In the genomic region with DNA sequence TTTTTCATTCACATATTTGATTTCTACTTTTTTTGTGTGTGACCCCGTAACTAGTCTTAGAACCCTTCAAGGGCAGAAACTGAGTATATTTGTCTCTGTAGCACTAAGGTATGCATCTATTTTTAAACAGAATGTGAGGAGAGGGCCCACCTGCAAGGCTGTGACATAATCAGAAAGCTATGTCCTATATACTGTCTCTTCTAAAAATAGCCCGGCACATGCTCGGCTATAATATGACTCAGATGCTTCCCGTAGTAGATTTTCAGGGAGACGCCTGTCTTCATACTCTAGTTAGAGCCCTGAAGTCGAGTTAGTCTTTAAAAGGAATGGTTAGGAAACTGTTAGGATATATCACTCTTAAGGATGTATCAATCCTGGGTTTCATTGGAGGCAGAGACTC, we compare ENCODE assay signal across 14 mouse cellular contexts.
DNase-seq lines count a peak whose midpoint lies in the region; ATAC-seq and TF ChIP-seq lines count a peak whose summit lies in the region.
"Had no signal": no experiment of that assay in that cellular context is flagged by ENCODE, and none has a peak within 500 bp of the region (broad histone marks: within the 10 kb centered on the region; RNA-seq: fewer than 3 reads in every experiment).

No protein-coding gene starts in this region.

- no peak overlapping the region; the same call in 1 of the 2 replicates for H3K9ac ChIP-seq in heart, embryonic 14.5 days (ENCODE audit: low read length)
- no peak overlapping the region for H3K9ac ChIP-seq in lung, postnatal 0 days (replicated peaks; ENCODE audit: low read depth)
- no peak overlapping the region for H3K9ac ChIP-seq in embryonic facial prominence, embryonic 15.5 days
- H3K9ac ChIP-seq in hindbrain, postnatal 0 days (replicated peaks; ENCODE audit: low read length) = no peak overlapping the region
- H3K9ac ChIP-seq: limb, embryonic 12.5 days; neural tube, embryonic 15.5 days had no signal

- WGBS in heart, embryonic 14.5 days = 21% methylated on average over 6 of the region's 6 CpGs
- WGBS in lung, postnatal 0 days = 38% methylated on average over 6 of the region's 6 CpGs
- 11% methylated on average over 6 of the region's 6 CpGs for WGBS in embryonic facial prominence, embryonic 15.5 days
- 82% methylated on average over 6 of the region's 6 CpGs for WGBS in hindbrain, postnatal 0 days

- peak overlapping the region; percentile 58 to 84 for H3K27ac ChIP-seq in heart, embryonic 14.5 days (replicated peaks in 1 of 2; ENCODE audit: control insufficient read depth in 1 of 2, insufficient read depth in 1 of 2, low read depth in 2 of 2, low read length in 2 of 2)
- no peak overlapping the region for H3K27ac ChIP-seq in lung, postnatal 0 days (ENCODE audit: low read length)
- peak overlapping the region; percentile 76 for H3K27ac ChIP-seq in embryonic facial prominence, embryonic 15.5 days (replicated peaks)
- no peak overlapping the region for H3K27ac ChIP-seq in hindbrain, postnatal 0 days
- H3K27ac ChIP-seq: limb, embryonic 12.5 days; neural tube, embryonic 15.5 days had no signal

- H3K9me3 ChIP-seq in heart, embryonic 14.5 days (ENCODE audit: control insufficient read depth, low read length) = peaks cover 3% of the 10 kb centered on the region
- H3K9me3 ChIP-seq in lung, postnatal 0 days (ENCODE audit: low read length) = no peaks in the 10 kb centered on the region
- no peaks in the 10 kb centered on the region for H3K9me3 ChIP-seq in embryonic facial prominence, embryonic 15.5 days (replicated peaks)
- no peaks in the 10 kb centered on the region for H3K9me3 ChIP-seq in hindbrain, postnatal 0 days (ENCODE audit: low read length)
- H3K9me3 ChIP-seq: neural tube, embryonic 15.5 days had no signal

- no peaks in the 10 kb centered on the region for H3K36me3 ChIP-seq in heart, embryonic 14.5 days (ENCODE audit: control insufficient read depth, insufficient read depth, low read length)
- no peaks in the 10 kb centered on the region for H3K36me3 ChIP-seq in lung, postnatal 0 days (ENCODE audit: insufficient read depth, low read length)
- no peaks in the 10 kb centered on the region for H3K36me3 ChIP-seq in embryonic facial prominence, embryonic 15.5 days
- no peaks in the 10 kb centered on the region for H3K36me3 ChIP-seq in hindbrain, postnatal 0 days (ENCODE audit: insufficient read depth, low read length)
- H3K36me3 ChIP-seq: limb, embryonic 12.5 days; neural tube, embryonic 15.5 days had no signal

- TF ChIP-seq CTCF in lung, postnatal 0 days (IDR thresholded peaks at IDR 0.05) = no peak
- TF ChIP-seq CTCF in hindbrain, postnatal 0 days (IDR thresholded peaks at IDR 0.05; ENCODE audit: low read depth) = no peak

- TF ChIP-seq EP300 in lung, postnatal 0 days (IDR thresholded peaks at IDR 0.05) = peak; percentile 35; the same call in 1 of the 2 replicates

- peak overlapping the region; percentile 50 for H3K4me2 ChIP-seq in heart, embryonic 14.5 days (ENCODE audit: low read length)
- H3K4me2 ChIP-seq in lung, postnatal 0 days (replicated peaks; ENCODE audit: low read depth, low read length) = no peak overlapping the region
- no peak overlapping the region for H3K4me2 ChIP-seq in embryonic facial prominence, embryonic 15.5 days (replicated peaks)
- no peak overlapping the region for H3K4me2 ChIP-seq in hindbrain, postnatal 0 days (ENCODE audit: low read depth, low read length)
- H3K4me2 ChIP-seq: limb, embryonic 12.5 days; neural tube, embryonic 15.5 days had no signal

- no peak overlapping the region for H3K4me3 ChIP-seq in heart, embryonic 14.5 days (ENCODE audit: control insufficient read depth in 1 of 2, insufficient read depth in 1 of 2, low read depth in 1 of 2, low read length in 2 of 2)
- no peak overlapping the region for H3K4me3 ChIP-seq in lung, postnatal 0 days (ENCODE audit: low read depth, low read length)
- no peak overlapping the region for H3K4me3 ChIP-seq in embryonic facial prominence, embryonic 15.5 days (replicated peaks)
- no peak overlapping the region for H3K4me3 ChIP-seq in hindbrain, postnatal 0 days (ENCODE audit: low read length)
- H3K4me3 ChIP-seq: limb, embryonic 12.5 days; neural tube, embryonic 15.5 days had no signal

- no peaks in the 10 kb centered on the region for H3K27me3 ChIP-seq in heart, embryonic 14.5 days (ENCODE audit: control insufficient read depth, insufficient read depth, low read length)
- H3K27me3 ChIP-seq in lung, postnatal 0 days (replicated peaks; ENCODE audit: insufficient read depth, low read length) = no peaks in the 10 kb centered on the region
- no peaks in the 10 kb centered on the region for H3K27me3 ChIP-seq in embryonic facial prominence, embryonic 15.5 days
- H3K27me3 ChIP-seq in hindbrain, postnatal 0 days (ENCODE audit: insufficient read depth, low read length) = no peaks in the 10 kb centered on the region
- H3K27me3 ChIP-seq: CH12.LX; limb, embryonic 12.5 days; neural tube, embryonic 15.5 days had no signal

- ATAC-seq in heart, embryonic 14.5 days (ENCODE audit: insufficient number of reproducible peaks, insufficient read depth, low FRiP score, low read depth) = peak; percentile 33
- ATAC-seq in lung, postnatal 0 days = peak; percentile 33
- peak; percentile 78; the same call in 1 of the 2 replicates for ATAC-seq in embryonic facial prominence, embryonic 15.5 days (ENCODE audit: insufficient number of reproducible peaks, low FRiP score, low TSS enrichment, low read depth)
- no peak for ATAC-seq in hindbrain, postnatal 0 days

- intact Hi-C loops in heart, postnatal 10 days (cut with DNase I) = no loop called here

- peaks cover 16 to 24% of the 10 kb centered on the region in 2 experiments for H3K4me1 ChIP-seq in heart, embryonic 14.5 days (ENCODE audit: control insufficient read depth in 2 of 2, insufficient read depth in 2 of 2, low read length in 2 of 2)
- H3K4me1 ChIP-seq in lung, postnatal 0 days (ENCODE audit: insufficient read depth, low read depth, low read length) = no peaks in the 10 kb centered on the region
- peaks cover 32% of the 10 kb centered on the region for H3K4me1 ChIP-seq in embryonic facial prominence, embryonic 15.5 days
- peaks cover 5% of the 10 kb centered on the region; the same call in 1 of the 2 replicates for H3K4me1 ChIP-seq in hindbrain, postnatal 0 days (ENCODE audit: insufficient read depth, low read length)
- H3K4me1 ChIP-seq: neural tube, embryonic 15.5 days had no signal

- no peak for DNase-seq in heart, postnatal 10 days
- DNase-seq in lung, postnatal 0 days (ENCODE audit: low spot score) = peak; percentile 34
- no peak for DNase-seq in lung, postnatal 14 days
- DNase-seq in hindbrain, postnatal 0 days (ENCODE audit: low spot score) = no peak
- no peak for DNase-seq in cerebellum, adult 11-12 months
- DNase-seq: cerebellum, adult 18-20 months; kidney, adult 18-20 months; kidney, postnatal 36 days; lung, adult 18-20 months had no signal

Comparison
In these comparisons a context has a peak if more than half of its experiments do, and no peak if none do; other contexts are left out.
1. H3K27ac ChIP-seq: peak in heart, embryonic 14.5 days (2 of 2) and embryonic facial prominence, embryonic 15.5 days (single experiment); none in lung, postnatal 0 days (single experiment) and hindbrain, postnatal 0 days (single experiment).